Mouse (Mus musculus) left cerebral cortex, postnatal 36 days (tissue): ENCODE results near the gene Olfr1277. TPM values are rescaled to one million over a fixed set of nuclear protein-coding genes. Genes with fewer than 3 reads are reported as not detected.

Experiments
- DNase-seq, 2 experiments: peaks; one replicate each; pipeline ENCODE4 v3.0.0; 2021 to 2022; ENCODE audit warnings: low spot score in 2 of 2, mixed read lengths in 1 of 2
- intact Hi-C: fragments of 180-260 bp; cut with DNase I; formaldehyde crosslinking; loops from one replicate; pipeline ENCODE4 v1.15.1; 2025
- total RNA-seq, 2 experiments: library from RNA; stranded (reverse); gene quantifications; 2 replicates each; pipeline ENCODE4 v1.2.3; 2021

Olfr1277 gene
- not detected for total RNA-seq

DNA sequence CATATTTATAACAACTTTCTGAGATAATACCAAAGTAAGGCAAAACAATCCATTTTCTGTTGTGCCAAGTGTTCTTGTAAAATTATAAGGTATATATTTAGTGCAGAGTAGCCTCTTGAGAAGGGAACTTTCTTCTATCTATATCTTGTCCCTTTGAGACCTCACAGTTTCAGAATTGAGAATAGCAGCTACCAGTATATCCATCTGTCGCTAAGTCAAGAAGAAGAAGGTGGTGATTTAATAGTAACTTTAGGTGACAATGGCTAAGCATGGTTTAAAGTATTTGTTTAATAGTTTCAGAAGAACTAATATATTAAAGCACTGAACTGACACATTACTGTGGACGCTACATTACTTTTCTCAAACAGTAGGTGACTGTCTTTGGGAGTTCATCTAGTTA, at the start of gene Olfr1277:
Gene Olfr1277 (minus strand): TSS at position 101 of the 400 bp plus-strand sequence.
- DNase-seq = no peak

DNA sequence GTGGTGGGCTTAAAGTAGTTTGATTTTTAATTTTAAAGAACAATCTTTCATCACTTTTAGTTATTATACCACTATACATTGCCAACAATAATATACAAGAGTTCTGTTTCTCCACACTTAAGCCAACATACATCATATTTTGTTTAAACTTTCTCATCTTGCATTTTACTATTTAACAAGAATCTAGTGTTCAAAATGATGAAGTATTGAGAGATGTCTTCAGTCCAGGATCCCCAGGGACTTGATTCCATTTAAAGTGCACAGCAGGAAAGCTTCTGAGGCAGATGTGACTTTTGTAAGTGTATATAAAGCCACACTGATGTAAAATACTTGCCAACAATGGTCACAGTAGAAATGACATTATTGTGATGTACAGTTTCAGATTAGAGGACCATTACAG, 39.8 kb upstream of the Olfr1277 start, which contains the start of gene Olfr1280:
Gene Olfr1280 (plus strand): TSS at position 301 of the 400 bp plus-strand sequence.
- no peak for DNase-seq
- intact Hi-C loops = no loop called here

More for the DNA sequence above, at the start of gene Olfr1277:
- intact Hi-C loops = no loop called here

GRCm38 (mm10) chr2:111300374-111300773, 26.5 kb upstream of the Olfr1277 start, which contains the start of gene Olfr1279:
Gene Olfr1279, plus strand, starts transcription at chr2:111300635.
- DNase-seq = no peak
- intact Hi-C loops = no loop called here

- intact Hi-C loops = no loop called here
- DNase-seq = no peak
These were observed 24.6 kb upstream of the Olfr1277 start for GRCm38 (mm10) chr2:111298541-111298940.

DNA sequence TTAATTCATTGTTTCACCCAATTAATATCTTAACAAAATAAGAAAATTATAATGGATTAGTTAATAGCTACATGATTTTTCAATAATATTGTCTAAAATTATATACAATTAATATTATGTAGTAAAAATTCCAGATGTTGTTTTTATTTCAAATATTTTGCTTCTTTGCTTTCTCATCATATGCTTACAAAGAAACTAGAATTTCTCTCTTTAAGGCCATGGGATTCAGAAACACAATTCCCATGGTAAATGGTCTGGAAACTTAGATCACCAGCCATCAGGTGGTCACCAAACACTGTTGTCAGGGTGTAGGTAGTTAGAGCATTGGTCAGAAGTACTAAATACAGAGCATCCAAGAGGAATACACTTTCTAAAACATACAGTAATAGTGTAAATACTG, 15.9 kb upstream of the Olfr1277 start, which contains the start of gene Olfr1278:
Gene Olfr1278 (plus strand): TSS at position 301 of the 400 bp plus-strand sequence.
- no peak for DNase-seq
- intact Hi-C loops = no loop called here

DNA sequence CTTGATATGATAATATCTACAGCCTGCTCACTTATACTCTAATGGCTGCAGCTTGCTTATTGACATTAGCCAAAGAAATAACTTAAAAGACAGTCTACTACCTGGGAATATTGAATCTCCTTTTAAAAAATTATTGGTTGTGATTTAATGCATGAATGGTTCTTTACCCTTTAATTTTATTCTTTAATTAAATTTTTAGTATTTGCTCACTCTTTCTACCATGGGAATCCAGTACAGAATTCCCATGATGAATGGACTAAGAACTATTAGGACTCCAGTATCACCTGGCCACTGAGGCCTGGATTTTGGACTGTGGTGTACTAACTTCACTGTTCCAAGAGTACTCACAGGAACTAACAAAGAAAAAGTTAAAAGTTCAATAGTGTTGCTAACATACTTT, 19.7 kb downstream of the Olfr1277 start, which contains the start of gene Olfr1276:
Gene Olfr1276 (plus strand): TSS at position 301 of the 400 bp plus-strand sequence.
- intact Hi-C loops = no loop called here
- no peak for DNase-seq

DNA sequence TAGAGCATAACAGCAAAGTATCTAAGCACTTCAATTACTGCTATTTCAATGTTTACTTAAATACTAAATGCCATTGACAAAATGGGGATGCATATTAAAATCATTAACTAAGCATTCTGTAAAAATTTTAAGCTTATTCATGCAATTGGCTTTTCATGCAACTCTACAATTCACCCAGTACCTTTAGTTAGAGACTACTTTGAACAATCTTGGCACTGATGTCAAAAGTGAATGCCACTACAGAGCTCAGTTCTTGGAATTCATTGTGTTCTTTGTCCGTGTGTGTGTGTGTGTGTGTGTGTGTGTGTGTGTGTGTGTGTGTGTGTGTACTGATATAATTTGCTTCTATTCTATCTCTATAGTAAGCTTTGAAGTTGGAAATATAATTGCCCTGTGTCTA, 38.7 kb downstream of the Olfr1277 start, which contains the start of gene Olfr1275:
Gene Olfr1275 (minus strand): TSS at position 101 of the 400 bp plus-strand sequence.
- intact Hi-C loops = no loop called here
- no peak for DNase-seq

- intact Hi-C loops = no loop called here
- DNase-seq = no peak
These were observed 44.4 kb downstream of the Olfr1277 start, which contains the start of gene 4930430A15Rik for GRCm38 (mm10) chr2:111229502-111229901. Gene 4930430A15Rik, minus strand, starts transcription at chr2:111229602.

Other genes with a start within 250 kb of the Olfr1277 start
- gene Gm13941, start 168.1 kb downstream of the Olfr1277 start, total RNA-seq = not detected
- gene Gm15130, start 121.2 kb downstream of the Olfr1277 start, total RNA-seq = not detected
- gene 4930430A15Rik, start 44.5 kb downstream of the Olfr1277 start, total RNA-seq = not detected
- gene Olfr1275, start 38.8 kb downstream of the Olfr1277 start, total RNA-seq = not detected
- not detected for gene Olfr1276, start 19.6 kb downstream of the Olfr1277 start, total RNA-seq
- not detected for gene Olfr1278, start 16.0 kb upstream of the Olfr1277 start, total RNA-seq
- not detected for gene Olfr1279, start 26.5 kb upstream of the Olfr1277 start, total RNA-seq
- gene Olfr1280, start 39.9 kb upstream of the Olfr1277 start, total RNA-seq = not detected
- gene Olfr1281, start 52.4 kb upstream of the Olfr1277 start, total RNA-seq = not detected
- gene Olfr1282, start 62.0 kb upstream of the Olfr1277 start, total RNA-seq = not detected
- not detected for gene Olfr1283, start 92.7 kb upstream of the Olfr1277 start, total RNA-seq
- not detected for gene Olfr1284, start 101.4 kb upstream of the Olfr1277 start, total RNA-seq
- gene Olfr1286, start 149.0 kb upstream of the Olfr1277 start, total RNA-seq = not detected
- not detected for gene Olfr1287, start 175.0 kb upstream of the Olfr1277 start, total RNA-seq
- gene Olfr1288, start 200.0 kb upstream of the Olfr1277 start, total RNA-seq = not detected
- gene Olfr1289, start 206.7 kb upstream of the Olfr1277 start, total RNA-seq = not detected
- gene Olfr1290, start 219.7 kb upstream of the Olfr1277 start, total RNA-seq = not detected
- not detected for gene Olfr1291-ps1, start 223.1 kb upstream of the Olfr1277 start, total RNA-seq